Mouse (Mus musculus): ENCODE measurements around the gene Atp7a. TPM values are rescaled to one million over a fixed set of nuclear protein-coding genes. Genes with fewer than 3 reads are reported as not detected.

The Atp7a gene
- total and polyA plus RNA-seq, 3 experiments: 1.7 to 2.2 TPM; not detected in 1

- TF ChIP-seq POLR2A (IDR thresholded peaks at IDR 0.05; ENCODE audit: control insufficient read depth in 1 of 2, insufficient read depth in 1 of 2, low read depth in 1 of 2, low read length in 2 of 2, poor library complexity in 1 of 2) (peak; percentile 75 to 83; a peak in 3 of 4 replicates), UBTF (IDR thresholded peaks at IDR 0.05; ENCODE audit: borderline replicate concordance, insufficient read depth, low read depth, low read length) (no peak), EP300 (IDR thresholded peaks at IDR 0.05; ENCODE audit: low read depth in 1 of 2, low read length in 2 of 2) (no peak), POLR2AphosphoS2 (IDR thresholded peaks at IDR 0.05; ENCODE audit: low read length) (peak; percentile 59; the same call in 1 of the 2 replicates), TCF12 (IDR thresholded peaks at IDR 0.05; ENCODE audit: low read depth, low read length) (0 out of 2 replicates have a peak, but pooled peaks have one; percentile 9), GATA1 (IDR thresholded peaks at IDR 0.05; ENCODE audit: low read depth, low read length) (no peak), E2F4 (IDR thresholded peaks at IDR 0.05; ENCODE audit: borderline replicate concordance, low read depth, low read length) (peak; percentile 60; the same call in 1 of the 2 replicates), MXI1 (IDR thresholded peaks at IDR 0.05; ENCODE audit: low read depth, low read length) (peak; percentile 47), MYB (IDR thresholded peaks at IDR 0.05; ENCODE audit: low read depth, low read length) (no peak), TBP (IDR thresholded peaks at IDR 0.05; ENCODE audit: low read depth, low read length) (peak; percentile 68)
Observed at GRCm38 (mm10) chrX:106011465-106012159, 15.5 kb upstream of the Atp7a start, which contains the start of gene Magt1 (continued).

DNA sequence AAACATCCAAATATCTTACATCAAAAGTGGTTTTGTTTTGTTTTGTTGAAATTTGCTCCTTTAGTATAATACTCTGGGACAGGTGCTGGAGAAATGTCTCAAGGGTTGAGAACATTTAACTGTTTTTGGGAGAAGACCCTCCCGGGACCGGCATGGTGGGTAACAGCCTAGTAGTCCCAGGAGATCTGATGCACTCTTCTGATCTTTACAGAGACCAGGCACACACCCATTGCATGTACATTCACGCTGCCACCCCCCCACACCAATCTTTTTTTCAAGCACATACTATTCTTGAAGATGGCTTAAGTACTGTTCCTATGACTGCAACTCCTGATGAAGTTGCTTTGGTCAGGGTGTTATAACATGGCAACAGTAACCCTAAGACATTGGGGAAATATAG is 14.5 kb upstream of the Atp7a start:
- peaks cover 3 to 13% of the 10 kb centered on the region in 2 experiments; a peak in 3 of 4 replicates for H3K4me1 ChIP-seq (ENCODE audit: control insufficient read depth in 1 of 2, insufficient read depth in 2 of 2, low read length in 2 of 2)
- H3K4me3 ChIP-seq (ENCODE audit: control insufficient read depth in 1 of 2, insufficient read depth in 1 of 2, low read depth in 2 of 2, low read length in 2 of 2): peak overlapping the region; percentile 70 to 71
- no peaks in the 10 kb centered on the region for H3K27me3 ChIP-seq (ENCODE audit: control insufficient read depth in 1 of 2, insufficient read depth in 2 of 2, low read length in 2 of 2)
- H3K9me3 ChIP-seq (replicated peaks; ENCODE audit: insufficient read depth, low read length): no peaks in the 10 kb centered on the region
- peaks cover 47% of the 10 kb centered on the region for H3K79me2 ChIP-seq (ENCODE audit: control insufficient read depth, insufficient read depth, low read length, poor library complexity)
- DNase-seq (ENCODE audit: low read depth, low spot score): peak; percentile 46
- peak overlapping the region; percentile 95 for H3K27ac ChIP-seq (ENCODE audit: control insufficient read depth, low read depth, low read length)
- H3K9ac ChIP-seq (ENCODE audit: control insufficient read depth, low read depth, low read length, poor library complexity, severe bottlenecking): peak overlapping the region; percentile 85
- TF ChIP-seq ZMIZ1 (IDR thresholded peaks at IDR 0.05; ENCODE audit: low read depth, low read length) (no peak), SIN3A (IDR thresholded peaks at IDR 0.05; ENCODE audit: low read length) (no peak), POLR2A (IDR thresholded peaks at IDR 0.05; ENCODE audit: control insufficient read depth in 1 of 2, insufficient read depth in 1 of 2, low read depth in 1 of 2, low read length in 2 of 2, poor library complexity in 1 of 2) (no peak), MAX (IDR thresholded peaks at IDR 0.05; ENCODE audit: low read length) (no peak), NRF1 (IDR thresholded peaks at IDR 0.05; ENCODE audit: insufficient read depth, low read depth, low read length, poor library complexity, severe bottlenecking) (no peak), POLR2AphosphoS5 (IDR thresholded peaks at IDR 0.05; ENCODE audit: borderline replicate concordance, low read depth, low read length) (no peak), BHLHE40 (IDR thresholded peaks at IDR 0.05; ENCODE audit: borderline replicate concordance, low read depth, low read length) (no peak), MYC (IDR thresholded peaks at IDR 0.05; ENCODE audit: low read depth, low read length) (no peak), TCF12 (IDR thresholded peaks at IDR 0.05; ENCODE audit: low read depth, low read length) (no peak), ELF1 (IDR thresholded peaks at IDR 0.05; ENCODE audit: low read depth, low read length) (no peak), TBP (IDR thresholded peaks at IDR 0.05; ENCODE audit: low read depth, low read length) (no peak), RAD21 (IDR thresholded peaks at IDR 0.05; ENCODE audit: low read depth, low read length) (no peak), MEF2A (IDR thresholded peaks at IDR 0.05; ENCODE audit: extremely low read depth, insufficient replicate concordance, low read depth, low read length, poor library complexity, severe bottlenecking) (no peak), ZKSCAN1 (IDR thresholded peaks at IDR 0.05; ENCODE audit: low read depth, low read length) (no peak), GATA1 (IDR thresholded peaks at IDR 0.05; ENCODE audit: low read depth, low read length) (no peak)
- H3K36me3 ChIP-seq (ENCODE audit: control insufficient read depth in 1 of 2, insufficient read depth in 2 of 2, low read length in 2 of 2): peaks cover 0 to 28% of the 10 kb centered on the region in 2 experiments; a peak in 2 of 4 replicates

All from MEL (cell line).